Mouse (Mus musculus): ENCODE results near the gene Inca1.

Inca1 gene

DNA sequence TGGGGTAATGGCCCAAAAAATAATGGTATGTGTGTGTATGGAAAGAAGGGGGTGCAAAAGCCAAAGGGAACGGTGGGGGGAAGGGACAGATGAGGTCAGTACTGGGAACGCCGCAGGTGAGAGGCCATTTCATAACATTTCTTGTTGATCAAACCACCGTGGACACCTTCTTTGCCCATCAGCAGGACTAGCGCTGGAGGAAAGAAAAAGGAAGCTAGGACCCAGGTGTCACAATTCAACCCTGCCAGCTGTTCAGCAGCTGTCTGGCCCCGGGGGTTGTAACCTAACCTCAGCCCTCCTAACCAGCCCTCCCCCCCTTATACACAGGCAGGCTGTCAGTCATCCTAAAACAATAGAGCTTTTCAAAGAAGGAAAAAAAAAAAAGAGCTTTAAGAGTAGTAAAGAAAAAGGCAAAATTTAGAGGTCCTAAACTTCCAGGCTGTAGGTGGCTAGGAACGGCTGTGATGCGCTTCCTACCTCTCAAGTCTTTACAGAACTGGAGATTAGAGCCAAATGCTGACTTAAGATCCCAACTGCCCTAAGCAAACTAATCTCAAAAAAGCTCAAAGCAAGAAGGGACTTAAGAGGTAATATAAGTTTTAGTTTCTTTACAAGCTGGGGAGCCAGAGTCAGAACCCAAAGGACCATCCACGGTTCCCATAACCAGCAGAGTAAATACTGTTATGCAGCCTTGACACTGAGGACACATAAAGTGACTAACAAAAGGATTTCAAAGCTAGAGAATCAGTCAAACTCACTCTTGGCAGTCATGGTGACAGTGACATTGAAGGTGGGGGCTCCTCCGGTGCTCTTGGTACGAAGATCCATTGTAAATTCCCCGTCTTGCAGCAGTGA, 47.7 kb downstream of the Inca1 start:
- no peak for DNase-seq

DNA sequence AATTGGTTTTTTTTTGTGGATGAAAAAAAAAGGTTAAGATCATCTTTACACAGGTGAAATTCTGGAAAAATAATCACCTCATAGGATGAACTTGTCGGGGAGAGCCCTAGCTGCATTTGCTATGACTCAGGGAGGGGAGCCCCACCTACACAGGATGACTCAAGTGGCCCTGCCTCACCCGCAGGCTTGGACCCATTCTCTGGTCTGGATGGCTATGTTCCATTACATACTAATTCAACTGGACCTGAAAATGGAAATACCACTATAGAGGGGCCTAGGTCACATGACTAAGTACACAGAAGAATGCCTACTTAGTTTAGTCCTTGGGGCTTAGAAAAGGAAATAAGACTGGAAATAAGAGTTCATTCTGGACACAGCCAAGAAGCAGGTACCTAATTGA, 48.6 kb downstream of the Inca1 start:
- DNase-seq = no peak

DNA sequence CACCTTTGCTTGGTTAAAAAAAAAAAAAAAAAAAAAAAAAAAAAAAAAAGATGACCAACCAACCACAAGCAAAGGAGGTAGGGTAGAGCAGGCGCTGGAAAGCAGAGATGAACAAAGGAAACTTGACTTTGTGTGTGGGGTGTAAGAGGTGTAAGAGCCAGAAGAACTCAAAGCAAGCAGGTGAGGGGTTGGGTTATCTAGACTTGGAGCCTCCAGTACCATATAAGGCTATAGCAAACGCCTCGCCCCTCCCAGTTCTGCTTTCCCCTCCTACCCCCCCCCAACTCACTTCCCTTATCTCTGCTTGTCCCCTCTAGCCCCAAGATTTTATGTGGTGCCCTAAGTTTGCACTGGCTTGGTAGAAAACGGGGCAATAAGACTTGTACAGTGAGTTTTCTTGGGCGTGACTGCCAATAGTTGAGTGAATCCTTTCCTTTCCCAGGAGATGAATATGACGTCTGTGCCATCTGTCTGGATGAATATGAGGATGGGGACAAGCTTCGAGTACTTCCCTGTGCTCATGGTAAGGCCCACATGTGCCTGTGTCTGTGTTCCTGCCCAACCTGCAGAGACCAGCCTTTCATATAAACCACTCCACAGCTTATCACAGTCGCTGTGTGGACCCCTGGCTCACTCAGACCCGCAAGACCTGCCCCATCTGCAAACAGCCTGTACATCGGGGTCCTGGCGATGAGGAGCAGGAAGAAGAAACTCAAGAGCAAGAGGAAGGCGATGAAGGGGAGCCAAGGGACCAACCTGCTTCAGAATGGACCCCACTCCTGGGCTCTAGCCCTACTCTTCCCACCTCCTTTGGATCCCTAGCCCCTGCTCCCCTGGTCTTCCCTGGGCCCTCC, 49.4 kb downstream of the Inca1 start:
- DNase-seq = no peak

DNA sequence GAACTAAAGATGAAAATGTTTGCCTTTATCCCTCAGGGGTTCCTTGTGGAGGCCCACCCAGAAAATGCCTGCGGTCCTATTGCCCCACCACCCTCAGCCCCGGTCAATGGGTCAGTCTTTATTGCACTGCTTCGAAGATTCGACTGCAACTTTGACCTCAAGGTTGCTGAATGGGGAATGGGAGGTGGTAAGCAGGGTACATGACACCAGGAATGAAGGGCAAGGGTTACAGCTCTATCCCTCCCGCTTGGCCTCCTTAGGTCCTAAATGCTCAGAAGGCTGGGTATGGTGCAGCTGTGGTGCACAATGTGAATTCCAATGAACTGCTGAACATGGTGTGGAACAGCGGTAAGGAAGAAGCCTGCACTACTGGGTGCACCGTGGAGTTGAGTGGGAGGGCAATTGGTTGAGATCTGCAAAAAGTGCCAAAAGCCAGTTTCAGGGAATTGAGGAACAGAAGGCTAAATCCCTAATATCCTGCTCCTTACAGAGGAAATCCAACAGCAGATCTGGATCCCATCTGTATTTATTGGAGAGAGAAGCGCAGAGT, 50.7 kb downstream of the Inca1 start:
- no peak for DNase-seq

DNA sequence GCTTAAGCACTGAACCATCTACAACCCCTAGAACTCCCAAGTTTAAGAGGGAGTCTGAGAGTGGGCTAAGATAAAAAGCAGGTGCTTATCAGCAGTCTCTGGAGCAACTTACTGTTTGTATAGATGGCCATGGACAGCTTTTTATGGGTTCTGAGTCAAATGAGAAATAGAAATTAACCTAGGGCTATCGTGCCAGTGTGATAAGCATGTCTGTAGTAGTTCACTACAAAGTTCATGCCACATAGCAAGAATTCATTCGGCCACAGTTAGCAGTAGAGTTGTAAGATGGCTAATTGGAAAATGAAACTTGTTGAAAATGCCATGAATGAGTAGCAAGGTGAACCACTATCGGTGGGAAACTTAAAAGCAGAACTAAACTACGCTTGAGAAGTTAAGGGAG, 51.4 kb downstream of the Inca1 start:
- no peak for DNase-seq

DNA sequence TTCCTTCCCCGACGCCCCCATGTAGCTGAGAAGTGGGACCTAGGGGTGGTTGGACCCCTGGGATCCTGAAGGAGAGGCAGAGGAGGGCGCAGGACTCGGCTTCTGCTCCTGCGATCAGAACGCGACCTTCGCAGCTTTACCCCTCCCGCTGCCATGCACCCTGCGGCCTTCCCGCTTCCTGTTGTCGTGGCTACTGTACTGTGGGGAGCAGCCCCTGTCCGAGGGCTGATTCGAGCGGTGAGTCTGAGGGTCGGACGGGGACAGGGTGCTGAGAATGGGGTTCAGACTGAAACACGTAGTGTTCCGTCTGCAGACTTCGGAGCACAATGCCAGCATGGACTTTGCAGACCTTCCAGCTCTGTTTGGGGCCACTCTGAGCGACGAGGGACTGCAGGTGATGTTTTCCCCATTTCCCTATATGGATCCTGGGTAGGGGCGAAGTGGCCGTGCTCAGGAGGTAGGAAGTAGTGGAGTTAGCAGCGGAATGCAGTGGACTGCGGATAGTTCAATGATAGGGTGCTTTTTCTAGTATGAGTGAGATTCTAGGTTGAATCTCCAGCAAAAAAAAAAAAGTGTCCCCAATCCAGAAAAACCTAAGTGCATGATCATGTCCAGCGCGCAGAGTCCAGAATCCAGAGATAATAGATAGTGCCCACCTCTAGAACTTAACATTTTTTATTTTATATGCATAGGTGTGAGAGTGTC, 52.1 kb downstream of the Inca1 start:
- no peak for DNase-seq

DNA sequence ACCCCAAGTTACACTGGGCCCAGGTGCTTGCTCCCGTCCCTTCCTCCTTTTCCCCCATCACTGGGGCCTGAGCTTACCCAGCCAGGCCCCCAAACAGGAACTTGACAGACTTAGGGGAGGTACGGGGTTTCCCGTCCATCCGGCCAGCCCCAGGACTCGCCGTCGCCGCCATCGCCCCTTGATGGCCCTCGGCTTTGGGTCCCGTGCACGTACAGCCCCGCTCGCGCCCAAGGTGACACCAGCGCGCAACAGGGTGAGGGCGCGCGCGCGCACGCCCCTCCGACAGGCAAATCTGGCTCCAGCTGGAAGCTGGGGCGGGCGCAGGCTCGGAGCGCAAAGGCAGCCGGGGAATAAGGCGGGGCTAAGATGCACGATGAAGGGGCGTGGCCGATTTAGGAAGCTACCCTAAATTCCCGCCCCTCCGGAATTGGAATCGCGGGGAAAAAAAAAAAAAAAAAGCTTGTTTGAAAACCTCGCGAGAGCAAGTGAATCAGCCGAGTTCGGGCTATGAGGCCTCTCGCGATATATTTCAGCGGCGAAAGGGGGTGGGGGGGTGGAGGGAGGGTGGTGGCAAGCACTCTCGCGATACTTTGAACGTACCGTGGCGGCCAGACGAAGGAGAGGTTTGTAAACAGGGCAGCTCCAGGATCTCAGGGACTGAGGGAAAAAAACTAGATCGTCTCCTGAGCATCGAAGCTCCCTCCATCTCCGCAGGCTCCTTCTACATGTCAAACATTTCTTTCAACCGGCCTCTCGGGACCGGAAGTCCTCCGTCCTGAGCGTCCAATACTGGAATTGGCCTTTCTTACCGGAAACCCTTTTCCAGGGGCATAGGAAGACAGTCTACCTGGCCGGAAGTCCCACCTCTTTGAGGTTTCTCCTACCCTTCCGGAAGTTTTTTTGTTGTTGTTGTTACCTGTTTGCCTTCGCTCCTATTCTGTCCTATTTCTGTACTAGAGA, 53.0 kb downstream of the Inca1 start, which contains the start of the genes Rnf167 and Slc25a11:
Gene Rnf167 (plus strand): TSS at position 545 of the 960 bp plus-strand sequence.
Gene Slc25a11 (minus strand): TSS at position 789 of the 960 bp plus-strand sequence.
- DNase-seq = peak; percentile 98

DNA sequence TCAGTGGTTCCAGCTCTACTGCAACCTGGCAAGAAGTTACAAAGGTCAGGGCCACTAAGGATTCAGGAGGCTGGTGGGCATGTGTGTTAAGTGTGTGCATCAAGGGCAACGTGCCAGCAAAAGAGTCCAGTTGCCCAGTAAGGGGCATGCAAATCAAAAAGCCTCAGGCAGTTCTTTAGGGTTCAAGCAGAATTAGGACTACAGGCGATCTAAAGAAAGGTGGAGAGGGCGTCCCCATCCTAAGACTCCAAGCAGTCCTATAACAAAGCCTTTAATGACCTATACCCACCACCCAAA, 53.7 kb downstream of the Inca1 start:
- no peak for DNase-seq

DNA sequence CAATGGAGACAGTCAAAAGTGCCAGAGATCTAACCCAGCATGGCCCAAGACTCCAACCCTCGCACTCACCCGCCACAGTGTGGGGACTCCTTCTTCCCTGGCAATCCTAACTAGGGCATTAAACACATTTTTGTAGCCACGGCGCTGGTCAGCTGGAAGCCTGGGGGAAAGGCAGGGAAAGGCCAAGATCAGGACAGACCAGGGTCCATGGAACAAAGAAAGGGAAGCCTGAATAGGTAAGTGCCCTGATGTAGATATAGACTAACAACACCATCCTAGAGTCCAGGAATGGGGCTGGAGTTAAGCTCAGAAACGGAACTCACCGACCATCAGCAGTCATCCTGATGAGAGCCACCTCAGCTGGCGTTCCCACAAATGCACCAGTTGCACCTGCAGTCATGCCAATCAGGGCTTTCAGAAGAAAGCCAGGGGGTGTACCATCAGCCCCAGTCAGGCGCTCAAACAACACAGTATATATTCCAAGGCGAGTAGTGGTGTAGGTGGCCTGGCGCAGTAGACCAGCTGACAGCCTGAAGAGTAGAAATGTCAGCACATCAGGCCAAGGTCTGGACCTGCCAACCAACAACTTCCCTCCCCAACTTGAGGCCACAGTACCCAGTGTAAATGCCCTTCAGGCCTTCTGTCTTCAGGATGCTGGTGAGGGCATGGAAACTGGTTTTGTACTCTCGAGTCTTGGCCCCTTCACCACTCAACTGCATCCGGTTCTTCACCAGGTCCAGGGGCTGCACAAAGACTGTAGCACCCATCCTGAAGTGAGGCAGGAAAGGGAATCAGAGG, 54.3 kb downstream of the Inca1 start:
- no peak for DNase-seq

DNA sequence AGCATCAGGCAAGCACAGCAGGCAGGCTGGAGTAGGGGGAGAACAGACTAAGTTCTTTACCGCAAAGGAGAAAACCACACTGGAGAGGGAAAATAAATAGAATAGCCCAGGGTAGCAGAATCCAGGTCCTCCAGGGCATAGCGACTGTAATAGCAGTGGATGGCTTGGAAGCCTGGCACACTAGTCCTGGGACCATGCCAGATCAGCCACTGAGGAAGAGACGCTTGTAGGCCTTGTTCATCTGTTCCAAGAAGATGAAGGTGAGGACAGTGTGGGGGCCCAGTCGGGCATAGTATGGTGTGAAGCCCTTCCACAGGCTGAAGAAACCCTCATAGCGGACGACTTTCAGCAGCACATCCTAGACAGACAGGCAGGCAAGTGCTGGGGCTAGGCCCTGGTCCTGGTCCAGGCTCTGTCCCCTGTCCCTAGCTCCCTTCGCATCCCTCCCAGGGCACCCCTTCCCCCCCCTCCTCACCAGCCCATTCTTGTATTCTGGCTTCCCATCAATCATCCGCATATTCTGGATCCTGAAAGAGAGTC, 55.3 kb downstream of the Inca1 start:
- no peak for DNase-seq

DNA sequence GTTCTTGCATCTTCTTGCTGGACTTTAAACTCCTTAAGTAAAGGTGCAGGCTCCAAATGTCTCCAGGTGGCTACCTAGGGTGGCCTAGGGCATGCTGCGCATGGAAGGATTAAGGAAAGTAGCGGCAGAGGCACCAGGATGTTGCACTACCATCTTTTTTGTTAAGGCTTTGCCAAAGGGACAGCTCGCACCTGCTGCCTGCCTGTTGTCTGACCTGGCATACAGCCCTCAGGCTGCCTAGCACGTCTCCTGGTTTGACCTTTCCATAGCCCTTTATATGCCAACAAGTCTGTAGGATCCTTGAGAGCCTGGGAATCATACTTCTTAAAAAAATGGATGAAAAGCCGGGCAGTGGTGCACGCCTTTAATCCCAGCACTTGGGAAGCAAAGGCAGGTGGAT, 56.9 kb downstream of the Inca1 start:
- DNase-seq = no peak

DNA sequence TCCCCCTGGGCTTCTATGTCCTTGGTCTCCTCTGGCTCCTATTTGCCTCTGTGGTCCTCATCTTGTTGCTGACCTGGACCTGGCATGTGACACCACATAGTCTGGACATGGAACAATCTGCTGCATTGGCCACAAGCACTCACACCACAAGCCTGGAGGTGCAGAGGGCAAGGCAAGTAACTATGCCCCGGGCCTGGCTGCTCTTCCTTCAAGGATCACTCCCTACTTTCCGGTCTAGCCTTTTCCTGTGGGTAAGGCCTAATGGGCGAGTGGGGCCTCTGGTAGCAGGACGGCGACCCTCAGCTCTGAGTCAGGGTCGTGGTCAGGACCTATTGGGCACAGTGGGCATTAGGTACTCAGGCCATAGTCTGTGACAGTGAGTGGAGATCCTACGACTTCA, 58.7 kb downstream of the Inca1 start:
- DNase-seq = no peak

DNA sequence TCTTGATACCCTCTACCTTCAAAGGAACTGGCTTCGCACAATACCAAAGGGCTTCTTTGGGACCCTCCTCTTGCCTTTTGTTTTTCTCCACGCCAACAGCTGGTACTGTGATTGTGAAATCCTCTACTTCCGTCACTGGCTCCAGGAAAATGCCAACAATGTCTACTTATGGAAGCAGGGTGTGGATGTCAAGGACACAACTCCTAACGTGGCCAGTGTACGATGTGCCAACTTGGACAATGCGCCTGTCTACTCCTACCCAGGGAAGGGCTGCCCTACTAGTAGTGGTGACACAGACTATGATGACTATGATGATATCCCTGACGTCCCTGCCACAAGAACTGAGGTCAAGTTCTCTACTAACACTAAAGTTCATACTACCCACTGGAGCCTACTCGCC, 60.0 kb downstream of the Inca1 start:
- DNase-seq = no peak

DNA sequence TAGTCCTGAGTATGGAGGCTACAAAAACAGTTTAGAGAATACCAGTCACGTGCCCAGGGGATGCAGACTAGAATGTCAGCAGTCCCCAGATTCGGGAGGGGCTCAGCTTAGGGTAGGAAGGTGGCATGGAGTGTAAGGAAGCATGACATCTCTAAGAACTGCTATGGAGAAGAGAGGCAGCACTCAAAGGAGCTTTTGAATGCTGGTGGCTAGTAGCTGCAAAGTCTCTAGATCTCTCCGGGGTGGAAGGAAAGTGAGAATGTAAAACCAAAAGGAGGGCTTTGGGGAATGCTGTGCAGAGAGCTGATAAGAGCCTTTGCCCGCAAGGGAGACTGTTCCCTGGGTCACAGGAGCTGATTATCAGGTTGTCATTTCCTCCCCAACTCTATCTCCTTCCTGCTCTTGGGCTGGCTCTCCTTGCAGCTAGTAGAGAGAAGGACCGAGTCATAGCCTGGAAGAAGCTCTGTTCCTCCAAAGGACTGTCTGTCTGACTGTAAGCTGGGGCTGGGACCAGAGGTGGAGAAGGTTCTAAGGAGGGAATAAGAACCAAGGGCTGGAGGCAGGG, 61.2 kb downstream of the Inca1 start, which contains the start of gene Gp1ba:
Gene Gp1ba (plus strand): TSS at position 409 of the 565 bp plus-strand sequence.
- no peak for DNase-seq

All from right cerebral cortex, adult 18-20 months (tissue).